Mouse (Mus musculus) embryonic fibroblast, embryonic 13.5 days (primary cell): ENCODE measurements around the gene D630003M21Rik.

Experiments used
- CTCF ChIP-seq: IDR thresholded peaks from 2 replicates; pipeline ENCODE4 v1.5.1; 2011; ENCODE audit warnings: mild to moderate bottlenecking, control low read depth, low read length, moderate library complexity, borderline replicate concordance; ENCODE audit not compliant: insufficient read depth
- POLR2A ChIP-seq: IDR thresholded peaks from 2 replicates; pipeline ENCODE4 v1.6.1; 2011; ENCODE audit warnings: low read depth, mild to moderate bottlenecking, control low read depth, low read length, moderate library complexity

GRCm38 (mm10) chr2:158270017-158270416 lies 41.0 kb upstream of the D630003M21Rik start:
- TF ChIP-seq CTCF (no peak), POLR2A (no peak)
